Mouse (Mus musculus) stomach, embryonic 15.5 days (tissue): Measurements from ENCODE around the gene Zpld1. TPM values are rescaled to one million over a fixed set of nuclear protein-coding genes. Genes with fewer than 3 reads are reported as not detected.

Experiments used
- ATAC-seq: fragments of 200-750 bp; cut with Nextera tagmentation; 2 replicates; pipeline ENCODE4 v1.8.0; 2017; ENCODE audit warnings: low read depth, moderate number of reproducible peaks, moderate TSS enrichment; ENCODE audit not compliant: insufficient read depth, low FRiP score
- H3K27ac ChIP-seq: fragments of 300-500 bp; sonication (generic); 2 replicates; pipeline ENCODE4 v1.5.1; 2015; ENCODE audit warnings: mild to moderate bottlenecking, inconsistent platforms
- H3K27me3 ChIP-seq: fragments of 300-500 bp; sonication (generic); replicated peaks from 2 replicates; pipeline ENCODE4 v1.6.1; 2015; ENCODE audit warnings: inconsistent platforms
- H3K36me3 ChIP-seq: fragments of 300-500 bp; sonication (generic); 2 replicates; pipeline ENCODE4 v1.6.1; 2015; ENCODE audit warnings: inconsistent platforms
- H3K4me1 ChIP-seq: fragments of 300-500 bp; sonication (generic); 2 replicates; pipeline ENCODE4 v1.6.1; 2015; ENCODE audit warnings: inconsistent platforms
- H3K4me2 ChIP-seq: fragments of 300-500 bp; sonication (generic); 2 replicates; pipeline ENCODE4 v1.6.1; 2015; ENCODE audit warnings: mild to moderate bottlenecking, inconsistent platforms
- H3K4me3 ChIP-seq: fragments of 300-500 bp; sonication (generic); replicated peaks from 2 replicates; pipeline ENCODE4 v1.5.1; 2015; ENCODE audit warnings: inconsistent platforms
- H3K9ac ChIP-seq: fragments of 300-500 bp; sonication (generic); 2 replicates; pipeline ENCODE4 v1.6.1; 2015; ENCODE audit warnings: inconsistent platforms
- H3K9me3 ChIP-seq: fragments of 300-500 bp; sonication (generic); 2 replicates; pipeline ENCODE4 v1.6.1; 2016; ENCODE audit warnings: inconsistent platforms
- WGBS: fragments of 180-500 bp; shearing (Covaris S2); methylation state at CpG from one replicate; pipeline ENCODE4 v1.1.7; 2015; 5-methylcytosine and 5-hydroxymethylcytosine counted together
- polyA plus RNA-seq: library from polyadenylated mRNA; unstranded; fragments of >200 nt; fragmentation: Nextera tagmentation; extraction: Ambion mirVana; gene quantifications from 2 replicates; pipeline ENCODE4 v1.2.1, GENCODE M21; 2015

Zpld1 gene
- polyA plus RNA-seq, 1 experiment from 2014 or later, result 0.74 TPM

DNA sequence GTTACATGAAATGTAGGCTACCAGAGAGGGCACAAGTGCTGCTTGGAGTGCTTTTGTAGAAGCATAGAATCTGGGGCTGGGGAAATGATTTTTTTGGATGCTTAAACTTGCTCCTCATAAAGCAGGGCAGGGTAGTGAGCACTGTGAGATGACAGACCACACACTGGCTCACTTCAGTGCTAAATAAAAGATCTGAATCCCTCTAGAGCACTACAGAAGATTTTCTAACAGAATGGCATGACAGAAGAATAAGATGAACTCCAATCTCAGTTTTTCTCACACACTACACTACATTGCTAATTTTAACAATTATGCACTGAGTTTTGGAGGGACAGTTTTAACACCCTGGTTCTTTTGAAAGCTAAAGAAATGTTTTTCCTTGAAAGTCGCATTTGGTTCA is 93.8 kb downstream of the Zpld1 start:
- H3K4me3 ChIP-seq, result no peak overlapping the region
- H3K36me3 ChIP-seq, result no peaks in the 10 kb centered on the region
- no peaks in the 10 kb centered on the region for H3K9me3 ChIP-seq
- H3K27me3 ChIP-seq, result no peaks in the 10 kb centered on the region
- ATAC-seq, result no peak
- no peak overlapping the region for H3K9ac ChIP-seq
- no peak overlapping the region for H3K27ac ChIP-seq
- no peaks in the 10 kb centered on the region for H3K4me1 ChIP-seq
- H3K4me2 ChIP-seq, result no peak overlapping the region
- 88% methylated on average over 1 of the region's 1 CpGs for WGBS

GRCm38 (mm10) chr16:55190397-55190796 is 107.4 kb downstream of the Zpld1 start:
- ATAC-seq, result no peak
- Histone ChIP-seq H3K27me3 (no peaks in the 10 kb centered on the region), H3K36me3 (no peaks in the 10 kb centered on the region), H3K4me3 (no peak overlapping the region), H3K27ac (no peak overlapping the region), H3K9ac (no peak overlapping the region), H3K4me2 (no peak overlapping the region), H3K9me3 (no peaks in the 10 kb centered on the region), H3K4me1 (no peaks in the 10 kb centered on the region)
- WGBS, result 83% methylated on average over 2 of the region's 2 CpGs

GRCm38 (mm10) chr16:55185370-55185769 is 112.4 kb downstream of the Zpld1 start:
- no peak overlapping the region for H3K27ac ChIP-seq
- no peak overlapping the region for H3K4me3 ChIP-seq
- H3K27me3 ChIP-seq, result no peaks in the 10 kb centered on the region
- no peaks in the 10 kb centered on the region for H3K4me1 ChIP-seq
- no peaks in the 10 kb centered on the region for H3K9me3 ChIP-seq
- 92% methylated on average over 1 of the region's 1 CpGs for WGBS
- ATAC-seq, result no peak
- no peaks in the 10 kb centered on the region for H3K36me3 ChIP-seq
- H3K9ac ChIP-seq, result no peak overlapping the region
- no peak overlapping the region for H3K4me2 ChIP-seq
